Mouse (Mus musculus) adrenal gland, adult (tissue): ENCODE results near the gene Ggt7.
"Not testable (repeated sequence)": the region's sequence is repeated elsewhere in the genome, so short reads cannot be mapped to it uniquely, and the experiment has no call there.

Experiments used
- DNase-seq, 2 experiments: peaks; one replicate each; pipeline ENCODE4 v3.0.0; 2022 to 2023; ENCODE audit warnings: low spot score in 1 of 2; ENCODE audit not compliant: inconsistent age in 2 of 2

Ggt7 gene

GRCm38 (mm10) chr2:155517455-155518423 is at the start of gene Ggt7, which contains the start of gene Acss2:
TSS of gene Ggt7 (minus strand) at chr2:155518237.
TSS of gene Acss2 (plus strand) at chr2:155517948.
- peak; percentile 100 for DNase-seq

- no peak for DNase-seq
These were observed 49.7 kb upstream of the Ggt7 start for GRCm38 (mm10) chr2:155567751-155568150.

GRCm38 (mm10) chr2:155562934-155563333 is 44.9 kb upstream of the Ggt7 start:
- DNase-seq: no peak

- DNase-seq: no peak
These were observed 44.2 kb upstream of the Ggt7 start for GRCm38 (mm10) chr2:155562209-155562608.

GRCm38 (mm10) chr2:155554426-155554985 is 36.5 kb upstream of the Ggt7 start:
- no peak for DNase-seq

GRCm38 (mm10) chr2:155552949-155553354 is 34.9 kb upstream of the Ggt7 start:
- DNase-seq: no peak

GRCm38 (mm10) chr2:155552336-155552735 is 34.3 kb upstream of the Ggt7 start:
- DNase-seq: no peak

- DNase-seq: no peak
These were observed 28.9 kb upstream of the Ggt7 start for GRCm38 (mm10) chr2:155546955-155547354.

GRCm38 (mm10) chr2:155540822-155541458 is 22.9 kb upstream of the Ggt7 start:
- DNase-seq: peak; percentile 84 to 92

- DNase-seq: no peak
These were observed 21.7 kb upstream of the Ggt7 start for GRCm38 (mm10) chr2:155539696-155540095.

GRCm38 (mm10) chr2:155538463-155539057 is 20.5 kb upstream of the Ggt7 start:
- not testable (repeated sequence) for DNase-seq

- peak in 1 of 2 experiments; percentile 74 for DNase-seq
These were observed 19.9 kb upstream of the Ggt7 start for GRCm38 (mm10) chr2:155537761-155538462.

GRCm38 (mm10) chr2:155536292-155536691 is 18.3 kb upstream of the Ggt7 start:
- DNase-seq: no peak

GRCm38 (mm10) chr2:155527367-155527766 is 9.3 kb upstream of the Ggt7 start:
- DNase-seq: no peak

- DNase-seq: peak in 1 of 2 experiments; percentile 47
These were observed 6.3 kb upstream of the Ggt7 start for GRCm38 (mm10) chr2:155524378-155524777.

- no peak for DNase-seq
These were observed 5.7 kb upstream of the Ggt7 start for GRCm38 (mm10) chr2:155523706-155524105.

- DNase-seq: peak; percentile 34 to 58
These were observed 664 bp upstream of the Ggt7 start for GRCm38 (mm10) chr2:155518531-155519270.

- peak; percentile 64 to 91 for DNase-seq
These were observed 2.1 kb downstream of the Ggt7 start for GRCm38 (mm10) chr2:155515941-155516340.

GRCm38 (mm10) chr2:155514666-155515065 is 3.4 kb downstream of the Ggt7 start:
- peak; percentile 75 to 85 for DNase-seq

GRCm38 (mm10) chr2:155513543-155513942 is 4.5 kb downstream of the Ggt7 start:
- no peak for DNase-seq
